Mouse (Mus musculus) myocyte (in vitro differentiated cells): ENCODE data around the gene Fut4.
A peak's percentile ranks its signal among the peaks of the same experiment; 100 is the strongest.

Experiments used
- E2F4 ChIP-seq: IDR thresholded peaks from one replicate; pipeline ENCODE4 v1.6.1; 2011; ENCODE audit warnings: mild to moderate bottlenecking, control low read depth, moderate library complexity; ENCODE audit not compliant: insufficient read depth
- MYOG ChIP-seq, 3 experiments: IDR thresholded peaks; one replicate each; pipeline ENCODE4 v1.6.1; 2011; ENCODE audit warnings: control low read depth in 2 of 3, low read depth in 2 of 3, mild to moderate bottlenecking in 2 of 3; ENCODE audit not compliant: insufficient read length in 2 of 3, control insufficient read depth in 1 of 3, insufficient read depth in 1 of 3
- POLR2A ChIP-seq: IDR thresholded peaks from one replicate; pipeline ENCODE4 v1.6.1; 2011; ENCODE audit warnings: low read depth, mild to moderate bottlenecking, control low read depth, moderate library complexity; ENCODE audit not compliant: insufficient read length
- POLR2AphosphoS2 ChIP-seq: IDR thresholded peaks from one replicate; pipeline ENCODE4 v1.6.1; 2011; ENCODE audit warnings: low read depth, control low read depth; ENCODE audit not compliant: insufficient read length
- TCF12 ChIP-seq: IDR thresholded peaks from one replicate; pipeline ENCODE4 v1.6.1; 2011; ENCODE audit warnings: mild to moderate bottlenecking, control low read depth; ENCODE audit not compliant: poor library complexity, insufficient read depth, severe bottlenecking

- TF ChIP-seq POLR2A (peak; percentile 68), E2F4 (peak; percentile 72), POLR2AphosphoS2 (peak; percentile 70), TCF12 (no peak), MYOG (IDR thresholded peaks at IDR 0.05; ENCODE audit: control insufficient read depth in 1 of 3, insufficient read depth in 1 of 3, insufficient read length in 2 of 3, low read depth in 2 of 3) (peak in 1 of 3 experiments; percentile 28)
Observed at GRCm38 (mm10) chr9:14784039-14785002, 32.1 kb upstream of the Fut4 start, which contains the start of the genes Mre11a and Ankrd49.
